Mouse (Mus musculus) ES-E14 (cell line): ENCODE measurements around the gene Kif13a. TPM values are rescaled to one million over a fixed set of nuclear protein-coding genes. Genes with fewer than 3 reads are reported as not detected.

Experiments used
- DNase-seq: peaks from one replicate; pipeline ENCODE4 v3.0.0-alpha.2; 2013; ENCODE audit warnings: low read depth, low spot score
- H3K27ac ChIP-seq: 2 replicates; pipeline ENCODE4 v1.5.1; 2012; ENCODE audit warnings: low read depth, mild to moderate bottlenecking, low read length, moderate library complexity, mixed read lengths; ENCODE audit not compliant: poor library complexity, insufficient read depth, severe bottlenecking
- H3K36me3 ChIP-seq: 2 replicates; pipeline ENCODE4 v1.6.1; 2012; ENCODE audit warnings: mild to moderate bottlenecking, low read length, moderate library complexity, mixed read lengths; ENCODE audit not compliant: control insufficient read depth, poor library complexity, insufficient read depth, severe bottlenecking
- H3K4me1 ChIP-seq, 2 experiments: fragments of 150-350 bp in 1 of 2; sonication (generic) in 1 of 2; 2 replicates each; pipeline ENCODE4 v1.6.1; 2012; ENCODE audit warnings: low read length in 2 of 2, mild to moderate bottlenecking in 1 of 2, mixed read lengths in 1 of 2; ENCODE audit not compliant: control insufficient read depth in 2 of 2, insufficient read depth in 2 of 2, poor library complexity in 1 of 2
- H3K4me3 ChIP-seq, 2 experiments: fragments of 150-350 bp in 1 of 2; sonication (generic) in 1 of 2; 2 replicates each; pipeline ENCODE4 v1.5.1; 2012; ENCODE audit warnings: low read length in 2 of 2, low read depth in 1 of 2, mild to moderate bottlenecking in 1 of 2, mixed read lengths in 1 of 2; ENCODE audit not compliant: insufficient read depth in 1 of 2, poor library complexity in 1 of 2, severe bottlenecking in 1 of 2
- H3K9ac ChIP-seq: 2 replicates; pipeline ENCODE4 v1.6.1; 2012; ENCODE audit warnings: low read depth, mild to moderate bottlenecking, low read length, mixed read lengths; ENCODE audit not compliant: poor library complexity, insufficient read depth, severe bottlenecking
- H3K9me3 ChIP-seq: fragments of 150-350 bp; sonication (generic); 2 replicates; pipeline ENCODE4 v1.6.1; 2012; ENCODE audit warnings: low read depth, mild to moderate bottlenecking, low read length; ENCODE audit not compliant: control insufficient read depth, insufficient read depth
- CHD2 ChIP-seq: IDR thresholded peaks from 2 replicates; pipeline ENCODE4 v1.6.1; 2014; ENCODE audit warnings: mild to moderate bottlenecking, low read depth, low read length, inconsistent platforms
- HCFC1 ChIP-seq: IDR thresholded peaks from 2 replicates; pipeline ENCODE4 v1.6.1; 2012; ENCODE audit warnings: low read length, inconsistent platforms, borderline replicate concordance; ENCODE audit not compliant: insufficient read depth
- ZC3H11A ChIP-seq: IDR thresholded peaks from 2 replicates; pipeline ENCODE4 v1.6.1; 2012; ENCODE audit warnings: low read depth, mild to moderate bottlenecking, inconsistent platforms, low read length, borderline replicate concordance
- in situ Hi-C, 2 experiments: fragments of 600-800 bp; cut with MboI; formaldehyde crosslinking; loops; one replicate each; pipeline ENCODE4 v1.15.1; 2025; ENCODE audit warnings: low sequenced_read_pairs in 2 of 2, inconsistent platforms in 1 of 2; ENCODE audit not compliant: unreplicated experiment in 2 of 2
- total RNA-seq: library from RNA; depleted of rRNA; stranded (reverse); fragments of 300-350 nt; gene quantifications from 2 replicates; pipeline ENCODE4 v1.2.3, GENCODE M21; 2012; rRNA removed

The Kif13a gene
- total RNA-seq, 1 experiment, result 23.6 TPM

DNA sequence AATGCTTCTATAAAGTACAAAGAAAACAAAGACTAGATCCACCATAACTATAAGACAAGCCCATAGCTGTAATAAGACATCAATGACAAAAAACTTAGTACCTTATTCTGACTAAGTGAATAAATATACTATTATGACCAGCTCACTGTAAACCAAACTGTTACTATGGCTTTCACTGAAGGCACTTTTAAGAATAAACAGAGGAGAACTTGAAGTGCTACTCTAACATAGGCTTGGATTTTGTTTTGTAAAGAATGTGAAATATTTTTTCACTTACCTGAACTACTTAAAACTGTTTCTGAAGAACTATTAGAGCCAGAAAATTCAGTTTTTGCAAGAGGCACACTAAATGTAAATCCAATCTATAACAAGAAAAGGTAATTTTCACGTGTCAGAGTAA lies 230.3 kb downstream of the Kif13a start:
- Histone ChIP-seq H3K27ac (no peak overlapping the region), H3K4me3 (no peak overlapping the region), H3K36me3 (peaks cover 1% of the 10 kb centered on the region; the same call in 1 of the 2 replicates), H3K9me3 (no peaks in the 10 kb centered on the region), H3K4me1 (peaks cover 0 to 23% of the 10 kb centered on the region in 2 experiments; a peak in 2 of 4 replicates), H3K9ac (no peak overlapping the region)
- in situ Hi-C loops, result no loop called here
- TF ChIP-seq CHD2 (no peak), HCFC1 (no peak), ZC3H11A (no peak)
- DNase-seq, result no peak

Other genes with a start within 250 kb of the Kif13a start
- 125 and 129 TPM in 2 replicates for gene Nup153, start 201.9 kb downstream of the Kif13a start, total RNA-seq
- 2.2 and 3.6 TPM in 2 replicates for gene Nhlrc1, start 85.0 kb upstream of the Kif13a start, total RNA-seq
- 9.5 and 11.6 TPM in 2 replicates for gene Kdm1b, start 113.6 kb upstream of the Kif13a start, total RNA-seq
- gene Tpmt, start 114.9 kb upstream of the Kif13a start, total RNA-seq, result 3.6 and 5.9 TPM in 2 replicates
- gene Dek, start 176.3 kb upstream of the Kif13a start, total RNA-seq, result 98.9 and 120 TPM in 2 replicates
- gene Rnf144b, start 192.8 kb upstream of the Kif13a start, total RNA-seq, result 0.42 and 1.2 TPM in 2 replicates